9 mouse cellular contexts compared by ENCODE assay signal in genomic region chr17:35808073-35808472, GRCm38 (mm10). TPM values are rescaled to one million over a fixed set of nuclear protein-coding genes. Genes with fewer than 3 reads are reported as not detected.
DNase-seq lines count a peak whose midpoint lies in the region; ATAC-seq and TF ChIP-seq lines count a peak whose summit lies in the region.
"Had no signal": no experiment of that assay in that cellular context is flagged by ENCODE, and none has a peak within 500 bp of the region (broad histone marks: within the 10 kb centered on the region; RNA-seq: fewer than 3 reads in every experiment).

No protein-coding gene starts in this region.

- H3K27ac ChIP-seq in midbrain, postnatal 0 days (ENCODE audit: low read depth, low read length): no peak overlapping the region
- no peak overlapping the region for H3K27ac ChIP-seq in midbrain, embryonic 13.5 days
- peak overlapping the region; percentile 45; the same call in 1 of the 2 replicates for H3K27ac ChIP-seq in stomach, embryonic 16.5 days (ENCODE audit: low read length)
- no peak overlapping the region for H3K27ac ChIP-seq in intestine, postnatal 0 days (ENCODE audit: low read depth, low read length)

- no peaks in the 10 kb centered on the region for H3K36me3 ChIP-seq in midbrain, postnatal 0 days (ENCODE audit: insufficient read depth, low read length)
- H3K36me3 ChIP-seq in midbrain, embryonic 13.5 days: no peaks in the 10 kb centered on the region
- no peaks in the 10 kb centered on the region for H3K36me3 ChIP-seq in stomach, embryonic 16.5 days (ENCODE audit: control insufficient read depth, insufficient read depth, low read length)
- no peaks in the 10 kb centered on the region for H3K36me3 ChIP-seq in intestine, postnatal 0 days (ENCODE audit: control insufficient read depth, insufficient read depth)

- peak; percentile 10 for DNase-seq in midbrain, postnatal 0 days (ENCODE audit: low spot score)
- peak; percentile 29 for DNase-seq in gastrocnemius, postnatal 10 days
- DNase-seq in kidney, postnatal 36 days: peak; percentile 68 to 81
- DNase-seq in cerebellum, postnatal 25 days: no peak
- no peak for DNase-seq in layer of hippocampus, postnatal 25 days (ENCODE audit: extremely low spot score in 1 of 2, low spot score in 1 of 2)

- 68% methylated on average over 9 of the region's 9 CpGs for WGBS in midbrain, postnatal 0 days
- 78% methylated on average over 9 of the region's 9 CpGs for WGBS in midbrain, embryonic 13.5 days
- WGBS in stomach, embryonic 16.5 days: 55% methylated on average over 9 of the region's 9 CpGs
- 46% methylated on average over 9 of the region's 9 CpGs for WGBS in intestine, postnatal 0 days

- no peak for ATAC-seq in midbrain, postnatal 0 days (ENCODE audit: low FRiP score)
- no peak for ATAC-seq in midbrain, embryonic 13.5 days
- ATAC-seq in stomach, embryonic 16.5 days (ENCODE audit: insufficient read depth, low FRiP score): no peak
- ATAC-seq in intestine, postnatal 0 days: no peak
- ATAC-seq: Patski had no signal

- H3K9me3 ChIP-seq in midbrain, postnatal 0 days (ENCODE audit: low read length): no peaks in the 10 kb centered on the region
- H3K9me3 ChIP-seq in midbrain, embryonic 13.5 days: no peaks in the 10 kb centered on the region
- H3K9me3 ChIP-seq in stomach, embryonic 16.5 days (replicated peaks; ENCODE audit: control insufficient read depth, low read length): no peaks in the 10 kb centered on the region
- no peaks in the 10 kb centered on the region for H3K9me3 ChIP-seq in intestine, postnatal 0 days (ENCODE audit: control insufficient read depth)

- no peak for TF ChIP-seq CTCF in midbrain, postnatal 0 days (IDR thresholded peaks at IDR 0.05)
- TF ChIP-seq CTCF in intestine, postnatal 0 days (IDR thresholded peaks at IDR 0.05; ENCODE audit: low read depth): no peak

- no peak overlapping the region for H3K4me3 ChIP-seq in midbrain, postnatal 0 days (ENCODE audit: low read depth, low read length)
- H3K4me3 ChIP-seq in midbrain, embryonic 13.5 days (replicated peaks): no peak overlapping the region
- H3K4me3 ChIP-seq in stomach, embryonic 16.5 days (replicated peaks; ENCODE audit: low read length): no peak overlapping the region
- no peak overlapping the region for H3K4me3 ChIP-seq in intestine, postnatal 0 days (ENCODE audit: low read depth, low read length)

- no peak overlapping the region for H3K4me2 ChIP-seq in midbrain, postnatal 0 days (ENCODE audit: low read depth, low read length, poor library complexity, severe bottlenecking)
- no peak overlapping the region for H3K4me2 ChIP-seq in midbrain, embryonic 13.5 days (replicated peaks)
- no peak overlapping the region for H3K4me2 ChIP-seq in stomach, embryonic 16.5 days (ENCODE audit: low read depth, low read length)
- no peak overlapping the region for H3K4me2 ChIP-seq in intestine, postnatal 0 days (replicated peaks; ENCODE audit: low read depth)

- no peaks in the 10 kb centered on the region for H3K4me1 ChIP-seq in midbrain, postnatal 0 days (ENCODE audit: insufficient read depth, low read length)
- no peaks in the 10 kb centered on the region for H3K4me1 ChIP-seq in midbrain, embryonic 13.5 days (replicated peaks)
- H3K4me1 ChIP-seq in stomach, embryonic 16.5 days (ENCODE audit: control insufficient read depth, insufficient read depth, low read length): peaks cover 11% of the 10 kb centered on the region
- no peaks in the 10 kb centered on the region for H3K4me1 ChIP-seq in intestine, postnatal 0 days (replicated peaks; ENCODE audit: control insufficient read depth, insufficient read depth, low read length)

- no peak overlapping the region for H3K9ac ChIP-seq in midbrain, postnatal 0 days (replicated peaks; ENCODE audit: low read length, poor library complexity, severe bottlenecking)
- no peak overlapping the region for H3K9ac ChIP-seq in midbrain, embryonic 13.5 days (replicated peaks)
- no peak overlapping the region for H3K9ac ChIP-seq in stomach, embryonic 16.5 days (ENCODE audit: low read length)
- H3K9ac ChIP-seq in intestine, postnatal 0 days (ENCODE audit: low read depth, low read length): no peak overlapping the region

- no peaks in the 10 kb centered on the region for H3K27me3 ChIP-seq in midbrain, postnatal 0 days (ENCODE audit: insufficient read depth, low read length)
- no peaks in the 10 kb centered on the region for H3K27me3 ChIP-seq in midbrain, embryonic 13.5 days
- no peaks in the 10 kb centered on the region for H3K27me3 ChIP-seq in stomach, embryonic 16.5 days (ENCODE audit: control insufficient read depth, insufficient read depth, low read length)
- no peaks in the 10 kb centered on the region for H3K27me3 ChIP-seq in intestine, postnatal 0 days (replicated peaks; ENCODE audit: control insufficient read depth, insufficient read depth, low read length)
- H3K27me3 ChIP-seq: Patski had no signal

RNA-seq across cellular contexts. Expression of gene Ier3, which starts 13.4 kb away (rescaled TPM):
- 10.9 and 13.5 TPM in 2 replicates for total RNA-seq in midbrain, postnatal 0 days (2014; rRNA removed)
- polyA plus RNA-seq in midbrain, postnatal 0 days (2015; fragmentation: Nextera tagmentation; extraction: Ambion mirVana): 12.2 and 16.0 TPM in 2 replicates
- polyA plus RNA-seq in midbrain, embryonic 13.5 days (2015; fragmentation: Nextera tagmentation; extraction: Ambion mirVana): 6.7 and 7.1 TPM in 2 replicates
- 1 to 10 TPM; 4.5 to 5.8 TPM for total RNA-seq in gastrocnemius, postnatal 10 days (2021)
- polyA plus RNA-seq in stomach, embryonic 16.5 days (2015; fragmentation: Nextera tagmentation; extraction: Ambion mirVana): 22.1 and 24.4 TPM in 2 replicates
- polyA plus RNA-seq in intestine, postnatal 0 days (2015; fragmentation: Nextera tagmentation; extraction: Ambion mirVana): 34.6 and 36.9 TPM in 2 replicates
- 1 to 10 TPM; 3.2 to 5.1 TPM for total RNA-seq in layer of hippocampus, postnatal 25 days (2021)

RNA-seq across cellular contexts. Expression of gene Flot1, which starts 15.0 kb away (rescaled TPM):
- total RNA-seq in midbrain, postnatal 0 days (2014; rRNA removed): 112 and 122 TPM in 2 replicates
- polyA plus RNA-seq in midbrain, postnatal 0 days (2015; fragmentation: Nextera tagmentation; extraction: Ambion mirVana): 124 and 140 TPM in 2 replicates
- polyA plus RNA-seq in midbrain, embryonic 13.5 days (2015; fragmentation: Nextera tagmentation; extraction: Ambion mirVana): 59.6 and 67.4 TPM in 2 replicates
- total RNA-seq in gastrocnemius, postnatal 10 days (2021): 10 to 100 TPM; 38.8 to 41.3 TPM
- polyA plus RNA-seq in stomach, embryonic 16.5 days (2015; fragmentation: Nextera tagmentation; extraction: Ambion mirVana): 55.8 and 58.2 TPM in 2 replicates
- polyA plus RNA-seq in intestine, postnatal 0 days (2015; fragmentation: Nextera tagmentation; extraction: Ambion mirVana): 56.4 and 57.8 TPM in 2 replicates
- 100 to 1,000 TPM; 122 to 132 TPM for total RNA-seq in layer of hippocampus, postnatal 25 days (2021)

RNA-seq across cellular contexts. Expression of gene Tubb5, which starts 30.0 kb away (rescaled TPM):
- 3,416 and 3,526 TPM in 2 replicates for total RNA-seq in midbrain, postnatal 0 days (2014; rRNA removed)
- 1,872 and 1,886 TPM in 2 replicates for polyA plus RNA-seq in midbrain, postnatal 0 days (2015; fragmentation: Nextera tagmentation; extraction: Ambion mirVana)
- 1,832 and 1,895 TPM in 2 replicates for polyA plus RNA-seq in midbrain, embryonic 13.5 days (2015; fragmentation: Nextera tagmentation; extraction: Ambion mirVana)
- 100 to 1,000 TPM; 205 to 251 TPM for total RNA-seq in gastrocnemius, postnatal 10 days (2021)
- 649 and 665 TPM in 2 replicates for polyA plus RNA-seq in stomach, embryonic 16.5 days (2015; fragmentation: Nextera tagmentation; extraction: Ambion mirVana)
- polyA plus RNA-seq in intestine, postnatal 0 days (2015; fragmentation: Nextera tagmentation; extraction: Ambion mirVana): 233 and 240 TPM in 2 replicates
- 100 to 1,000 TPM; 381 to 413 TPM for total RNA-seq in layer of hippocampus, postnatal 25 days (2021)

RNA-seq across cellular contexts. Expression of gene Mdc1, which starts 33.2 kb away (rescaled TPM):
- total RNA-seq in midbrain, postnatal 0 days (2014; rRNA removed): 22.4 and 22.6 TPM in 2 replicates
- 3.7 and 4.7 TPM in 2 replicates for polyA plus RNA-seq in midbrain, postnatal 0 days (2015; fragmentation: Nextera tagmentation; extraction: Ambion mirVana)
- polyA plus RNA-seq in midbrain, embryonic 13.5 days (2015; fragmentation: Nextera tagmentation; extraction: Ambion mirVana): 10.3 and 12.7 TPM in 2 replicates
- total RNA-seq in gastrocnemius, postnatal 10 days (2021): 10 to 100 TPM; 10.1 to 14.6 TPM
- polyA plus RNA-seq in stomach, embryonic 16.5 days (2015; fragmentation: Nextera tagmentation; extraction: Ambion mirVana): 11.7 and 16.2 TPM in 2 replicates
- polyA plus RNA-seq in intestine, postnatal 0 days (2015; fragmentation: Nextera tagmentation; extraction: Ambion mirVana): 2.3 and 2.7 TPM in 2 replicates
- 10 to 100 TPM; 12.1 to 16.5 TPM for total RNA-seq in layer of hippocampus, postnatal 25 days (2021)

RNA-seq across cellular contexts. Expression of gene Nrm, which starts 53.0 kb away (rescaled TPM):
- total RNA-seq in midbrain, postnatal 0 days (2014; rRNA removed): 7.6 and 12.1 TPM in 2 replicates
- 11.0 and 11.8 TPM in 2 replicates for polyA plus RNA-seq in midbrain, postnatal 0 days (2015; fragmentation: Nextera tagmentation; extraction: Ambion mirVana)
- 28.9 and 33.2 TPM in 2 replicates for polyA plus RNA-seq in midbrain, embryonic 13.5 days (2015; fragmentation: Nextera tagmentation; extraction: Ambion mirVana)
- 1 to 10 TPM; 7.8 to 9.7 TPM for total RNA-seq in gastrocnemius, postnatal 10 days (2021)
- 48.9 and 51.5 TPM in 2 replicates for polyA plus RNA-seq in stomach, embryonic 16.5 days (2015; fragmentation: Nextera tagmentation; extraction: Ambion mirVana)
- 19.8 and 20.6 TPM in 2 replicates for polyA plus RNA-seq in intestine, postnatal 0 days (2015; fragmentation: Nextera tagmentation; extraction: Ambion mirVana)
- total RNA-seq in layer of hippocampus, postnatal 25 days (2021): 1 to 10 TPM; 2.1 to 3.5 TPM

Comparison
In these comparisons a context has a peak if more than half of its experiments do, and no peak if none do; other contexts are left out.
1. DNase-seq: peak in midbrain, postnatal 0 days (single experiment), gastrocnemius, postnatal 10 days (single experiment) and kidney, postnatal 36 days (2 of 2); none in cerebellum, postnatal 25 days (0 of 2) and layer of hippocampus, postnatal 25 days (0 of 2).